Mouse (Mus musculus): Measurements from ENCODE around the gene Ppp1ca.

Gene Ppp1ca

GRCm38 (mm10) chr19:4154437-4155222 is 37.2 kb upstream of the Ppp1ca start:
- DNase-seq (ENCODE audit: low read depth, low spot score): no peak

GRCm38 (mm10) chr19:4155223-4156072 is 36.4 kb upstream of the Ppp1ca start:
- DNase-seq (ENCODE audit: low read depth, low spot score): no peak

- DNase-seq (ENCODE audit: low read depth, low spot score): no peak
Measured at GRCm38 (mm10) chr19:4156073-4156579, 35.7 kb upstream of the Ppp1ca start.

- no peak for DNase-seq (ENCODE audit: low read depth, low spot score)
Measured at GRCm38 (mm10) chr19:4156771-4157170, 35.1 kb upstream of the Ppp1ca start.

- no peak for DNase-seq (ENCODE audit: low read depth, low spot score)
Measured at GRCm38 (mm10) chr19:4159049-4159448, 32.8 kb upstream of the Ppp1ca start.

GRCm38 (mm10) chr19:4162646-4163542 is 29.0 kb upstream of the Ppp1ca start, which contains the start of gene Rps6kb2:
Gene Rps6kb2, minus strand, starts transcription at chr19:4163354.
- peak; percentile 88 for DNase-seq (ENCODE audit: low read depth, low spot score)

- no peak for DNase-seq (ENCODE audit: low read depth, low spot score)
Measured at GRCm38 (mm10) chr19:4163543-4163887, 28.4 kb upstream of the Ppp1ca start.

GRCm38 (mm10) chr19:4164100-4164499 is 27.8 kb upstream of the Ppp1ca start:
- DNase-seq (ENCODE audit: low read depth, low spot score): no peak

GRCm38 (mm10) chr19:4164721-4165120 is 27.1 kb upstream of the Ppp1ca start:
- no peak for DNase-seq (ENCODE audit: low read depth, low spot score)

- no peak for DNase-seq (ENCODE audit: low read depth, low spot score)
Measured at GRCm38 (mm10) chr19:4166678-4167476, 25.0 kb upstream of the Ppp1ca start.

GRCm38 (mm10) chr19:4169378-4169784 is 22.5 kb upstream of the Ppp1ca start:
- DNase-seq (ENCODE audit: low read depth, low spot score): peak; percentile 95

- no peak for DNase-seq (ENCODE audit: low read depth, low spot score)
Measured at GRCm38 (mm10) chr19:4169810-4170209, 22.1 kb upstream of the Ppp1ca start.

GRCm38 (mm10) chr19:4170723-4171392 is 21.0 kb upstream of the Ppp1ca start:
- no peak for DNase-seq (ENCODE audit: low read depth, low spot score)

- DNase-seq (ENCODE audit: low read depth, low spot score): no peak
Measured at GRCm38 (mm10) chr19:4171393-4172290, 20.2 kb upstream of the Ppp1ca start.

GRCm38 (mm10) chr19:4172925-4173324 is 18.9 kb upstream of the Ppp1ca start:
- no peak for DNase-seq (ENCODE audit: low read depth, low spot score)

GRCm38 (mm10) chr19:4175368-4175947 is 16.4 kb upstream of the Ppp1ca start, which contains the start of gene Carns1:
Gene Carns1, minus strand, starts transcription at chr19:4175479.
- no peak for DNase-seq (ENCODE audit: low read depth, low spot score)

GRCm38 (mm10) chr19:4180411-4180810 is 11.5 kb upstream of the Ppp1ca start:
- no peak for DNase-seq (ENCODE audit: low read depth, low spot score)

GRCm38 (mm10) chr19:4181892-4182291 is 10.0 kb upstream of the Ppp1ca start:
- no peak for DNase-seq (ENCODE audit: low read depth, low spot score)

- no peak for DNase-seq (ENCODE audit: low read depth, low spot score)
Measured at GRCm38 (mm10) chr19:4183689-4184088, 8.2 kb upstream of the Ppp1ca start.

Measured in retina, adult 2 months (tissue).